Mouse (Mus musculus): ENCODE results near the gene Srxn1.

GRCm38 (mm10) chr2:152077337-152077736 is 28.0 kb upstream of the Srxn1 start:
- TF ChIP-seq CTCF (IDR thresholded peaks at IDR 0.05; ENCODE audit: borderline replicate concordance, insufficient read depth, low read length) (no peak), POLR2A (IDR thresholded peaks at IDR 0.05; ENCODE audit: low read depth, low read length) (no peak)

Data from embryonic fibroblast, embryonic 13.5 days (primary cell).